Mouse (Mus musculus) induced T-regulatory cell, adult 2 months (primary cell): ENCODE results near the gene Chst8.
A peak's percentile ranks its signal among the peaks of the same experiment; 100 is the strongest.

ENCODE experiments used
- DNase-seq: peaks from one replicate; pipeline ENCODE4 v3.0.0-alpha.2; 2012; ENCODE audit warnings: low read depth

The Chst8 gene

DNA sequence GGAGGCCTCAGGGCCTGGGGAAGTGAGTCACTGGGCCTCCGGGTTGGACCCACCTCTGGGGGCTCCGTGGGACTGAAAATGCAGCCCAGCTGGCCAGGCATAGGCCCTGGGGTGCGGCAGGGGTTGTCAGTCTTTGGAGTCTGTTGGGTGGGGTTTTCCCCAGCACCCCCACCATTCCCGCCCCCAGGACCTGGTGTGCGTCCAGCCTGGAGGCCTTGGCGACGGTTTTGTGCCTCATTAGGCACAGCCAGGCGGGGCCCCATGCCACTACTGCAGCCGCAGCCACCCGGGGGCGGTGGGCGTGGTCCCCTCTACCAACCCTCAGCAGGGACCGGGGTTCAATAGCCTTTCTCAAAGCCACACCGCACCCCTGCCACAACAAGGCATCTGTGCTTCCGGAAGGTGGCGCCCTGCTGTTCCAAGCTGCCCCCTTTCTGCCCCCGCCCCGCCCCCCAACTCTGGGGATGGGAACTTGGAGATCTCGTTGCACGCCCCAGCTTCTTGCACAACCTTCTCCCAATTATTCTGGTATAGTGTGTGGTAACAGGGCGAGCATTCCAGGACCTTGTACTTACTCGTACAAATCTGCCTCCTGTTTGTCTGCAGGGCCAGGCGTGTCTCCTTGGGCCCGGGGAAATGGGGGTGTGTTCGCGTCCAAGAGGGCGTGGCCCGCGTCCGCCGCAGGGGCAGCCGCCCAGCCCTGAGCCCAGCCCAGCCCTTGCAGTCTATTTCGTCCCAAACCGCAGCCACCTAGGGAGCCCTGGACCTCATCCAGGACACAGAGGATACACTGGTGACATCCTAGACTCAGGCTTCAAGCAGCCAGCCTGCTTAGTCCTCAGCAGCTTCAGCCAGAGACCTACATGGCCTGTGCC is 182.1 kb downstream of the Chst8 start:
- DNase-seq = peak; percentile 35

DNA sequence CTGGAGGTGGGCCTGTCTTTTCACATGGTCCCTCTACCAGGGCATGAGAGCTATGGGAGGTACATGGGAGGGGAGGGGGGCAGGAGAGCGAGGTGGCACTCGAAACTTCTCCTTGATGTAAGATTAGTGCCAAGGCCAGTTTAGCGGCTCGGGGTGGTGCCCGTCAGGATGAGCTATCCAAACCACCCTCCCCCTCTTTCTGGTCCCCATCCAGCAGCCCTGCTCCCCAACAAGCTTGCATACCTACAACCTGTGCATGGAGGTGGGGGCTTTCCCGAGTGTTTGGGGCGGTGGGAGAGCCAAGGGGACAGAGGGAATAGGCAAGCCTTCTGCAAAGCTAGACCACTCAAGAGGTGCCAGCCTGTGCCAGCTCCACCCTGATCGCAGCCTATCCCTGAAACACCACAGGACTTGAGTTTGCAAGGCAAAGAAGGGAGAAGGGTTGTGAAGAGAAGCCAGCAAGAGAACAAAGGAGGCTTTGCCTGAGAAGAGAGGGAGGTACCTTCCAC is 182.8 kb downstream of the Chst8 start:
- DNase-seq = peak; percentile 3
